Mouse (Mus musculus): ENCODE results near the gene 4930404N11Rik.

Gene 4930404N11Rik

GRCm38 (mm10) chr10:81329194-81329975 is 36.2 kb downstream of the 4930404N11Rik start:
- in situ Hi-C loops (cut with MboI): no loop called here

- in situ Hi-C loops (cut with MboI): no loop called here
Observed at GRCm38 (mm10) chr10:81328386-81328785, 37.2 kb downstream of the 4930404N11Rik start, which contains the start of gene Tbxa2r. TSS of gene Tbxa2r (plus strand) at chr10:81328731.

GRCm38 (mm10) chr10:81327959-81328358 is 37.7 kb downstream of the 4930404N11Rik start:
- in situ Hi-C loops (cut with MboI): no loop called here

- in situ Hi-C loops (cut with MboI): no loop called here
Observed at GRCm38 (mm10) chr10:81326858-81327257, 38.8 kb downstream of the 4930404N11Rik start.

DNA sequence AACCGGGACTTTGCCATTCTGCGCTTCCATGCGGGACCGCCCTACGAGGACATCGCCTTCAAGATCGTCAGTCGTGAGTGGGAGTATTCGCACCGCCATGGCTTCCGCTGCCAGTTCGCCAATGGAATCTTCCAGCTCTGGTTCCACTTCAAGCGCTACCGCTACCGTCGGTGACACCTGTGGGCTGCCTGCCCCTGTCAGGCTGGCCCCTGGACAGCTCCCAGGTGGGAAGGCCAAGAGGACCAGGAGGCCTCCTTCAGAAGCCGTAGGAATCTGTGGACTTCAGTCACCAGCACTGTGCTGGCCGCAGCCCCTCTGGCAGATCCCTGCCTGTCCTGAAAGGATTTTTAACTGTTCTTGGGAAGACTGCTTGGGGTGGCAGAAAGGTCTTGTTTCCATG is 39.8 kb downstream of the 4930404N11Rik start:
- in situ Hi-C loops (cut with MboI): no loop called here

DNA sequence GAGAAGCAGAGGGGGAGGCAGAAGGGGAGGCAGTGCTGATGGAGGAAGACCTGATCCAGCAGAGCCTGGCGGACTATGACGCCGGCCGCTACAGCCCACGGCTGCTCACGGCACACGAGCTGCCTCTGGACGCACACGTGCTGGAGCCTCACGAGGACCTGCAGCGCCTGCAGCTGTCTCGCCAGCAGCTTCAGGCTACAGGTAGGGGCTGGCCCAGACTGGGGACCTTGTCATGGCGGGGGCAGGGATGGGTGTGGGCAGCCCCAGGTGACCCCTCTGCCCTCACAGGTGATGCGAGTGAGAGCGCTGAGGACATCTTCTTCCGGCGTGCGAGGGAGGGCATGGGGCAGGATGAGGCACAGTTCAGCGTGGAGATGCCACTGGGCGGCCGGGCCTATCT is 40.4 kb downstream of the 4930404N11Rik start:
- in situ Hi-C loops (cut with MboI): no loop called here

DNA sequence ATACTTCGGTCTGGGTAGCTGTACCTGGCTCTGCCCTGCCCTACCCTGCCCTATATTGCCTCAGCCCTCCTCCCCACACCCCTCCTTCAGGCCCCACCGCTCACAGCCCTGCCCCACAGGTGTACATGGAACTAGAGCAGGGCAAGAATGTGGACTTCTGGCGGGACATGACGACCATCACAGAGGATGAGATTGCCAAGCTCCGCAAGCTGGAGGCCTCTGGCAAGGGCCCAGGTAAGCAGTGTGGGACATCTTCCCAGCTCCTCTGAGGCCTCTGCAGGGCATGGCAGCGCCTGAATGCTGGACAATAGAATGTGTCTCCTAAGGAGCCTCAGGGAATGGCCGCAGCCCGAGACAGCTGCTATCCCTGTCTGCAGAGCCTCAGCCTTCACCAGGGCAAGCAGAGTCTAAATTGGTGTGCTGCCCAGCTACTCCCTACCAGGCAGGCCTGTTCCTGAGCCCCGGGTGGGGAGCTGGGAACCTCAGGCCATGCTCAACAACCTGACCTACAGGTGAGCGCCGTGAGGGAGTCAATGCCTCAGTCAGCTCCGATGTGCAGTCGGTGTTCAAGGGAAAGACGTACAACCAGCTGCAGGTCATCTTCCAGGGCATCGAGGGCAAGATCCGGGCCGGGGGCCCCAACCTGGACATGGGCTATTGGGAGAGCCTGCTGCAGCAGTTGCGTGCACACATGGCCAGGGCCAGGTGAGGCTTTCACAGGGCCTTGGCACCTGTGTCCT is 41.7 kb downstream of the 4930404N11Rik start:
- in situ Hi-C loops (cut with MboI): no loop called here

DNA sequence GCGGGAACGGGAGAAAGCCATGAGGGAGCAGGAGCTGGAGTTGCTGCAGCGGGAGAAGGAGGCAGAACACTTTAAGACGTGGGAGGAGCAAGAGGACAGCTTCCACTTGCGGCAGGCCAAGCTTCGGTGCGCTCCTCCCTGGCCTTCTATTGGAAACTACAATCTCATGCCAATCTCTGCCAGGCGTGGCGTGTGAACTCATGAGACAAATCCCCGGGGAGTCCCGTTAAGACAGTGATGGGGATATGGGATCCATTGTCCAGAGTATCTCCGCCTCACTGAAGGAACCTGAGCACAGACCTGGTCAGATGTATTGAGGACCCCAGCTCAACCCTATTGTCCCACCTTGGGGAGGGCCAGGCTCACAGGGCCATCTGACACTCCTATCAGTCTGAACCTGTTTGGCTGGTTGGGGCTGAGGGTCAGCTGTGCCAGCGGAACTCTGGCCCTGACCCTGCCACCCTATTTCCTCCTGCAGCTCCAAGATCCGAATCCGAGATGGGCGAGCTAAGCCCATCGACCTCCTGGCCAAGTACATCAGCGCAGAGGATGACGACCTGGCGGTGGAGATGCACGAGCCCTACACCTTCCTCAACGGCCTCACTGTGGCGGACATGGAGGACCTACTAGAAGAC is 42.4 kb downstream of the 4930404N11Rik start:
- in situ Hi-C loops (cut with MboI): no loop called here

- in situ Hi-C loops (cut with MboI): no loop called here
Observed at GRCm38 (mm10) chr10:81322444-81322843, 43.2 kb downstream of the 4930404N11Rik start.

DNA sequence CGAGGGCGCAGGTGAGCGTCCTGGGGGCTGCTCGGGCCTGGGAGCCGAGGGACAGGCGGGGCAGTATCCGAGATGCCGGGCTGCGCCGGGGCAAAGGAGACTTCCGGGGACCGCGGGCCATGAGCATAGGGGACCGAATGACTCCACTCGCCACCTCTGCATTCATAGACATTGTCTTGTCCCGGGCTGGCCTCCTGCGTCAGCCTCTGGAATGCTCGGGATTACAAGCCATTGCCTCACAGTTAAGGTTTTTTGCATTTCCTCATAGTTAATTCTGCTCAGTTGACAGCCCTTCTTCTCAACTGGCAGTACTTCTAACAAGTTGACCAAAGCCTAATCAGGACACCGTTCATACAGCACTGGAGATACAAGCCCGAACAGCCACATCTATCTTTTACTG is 44.2 kb downstream of the 4930404N11Rik start:
- in situ Hi-C loops (cut with MboI): no loop called here

DNA sequence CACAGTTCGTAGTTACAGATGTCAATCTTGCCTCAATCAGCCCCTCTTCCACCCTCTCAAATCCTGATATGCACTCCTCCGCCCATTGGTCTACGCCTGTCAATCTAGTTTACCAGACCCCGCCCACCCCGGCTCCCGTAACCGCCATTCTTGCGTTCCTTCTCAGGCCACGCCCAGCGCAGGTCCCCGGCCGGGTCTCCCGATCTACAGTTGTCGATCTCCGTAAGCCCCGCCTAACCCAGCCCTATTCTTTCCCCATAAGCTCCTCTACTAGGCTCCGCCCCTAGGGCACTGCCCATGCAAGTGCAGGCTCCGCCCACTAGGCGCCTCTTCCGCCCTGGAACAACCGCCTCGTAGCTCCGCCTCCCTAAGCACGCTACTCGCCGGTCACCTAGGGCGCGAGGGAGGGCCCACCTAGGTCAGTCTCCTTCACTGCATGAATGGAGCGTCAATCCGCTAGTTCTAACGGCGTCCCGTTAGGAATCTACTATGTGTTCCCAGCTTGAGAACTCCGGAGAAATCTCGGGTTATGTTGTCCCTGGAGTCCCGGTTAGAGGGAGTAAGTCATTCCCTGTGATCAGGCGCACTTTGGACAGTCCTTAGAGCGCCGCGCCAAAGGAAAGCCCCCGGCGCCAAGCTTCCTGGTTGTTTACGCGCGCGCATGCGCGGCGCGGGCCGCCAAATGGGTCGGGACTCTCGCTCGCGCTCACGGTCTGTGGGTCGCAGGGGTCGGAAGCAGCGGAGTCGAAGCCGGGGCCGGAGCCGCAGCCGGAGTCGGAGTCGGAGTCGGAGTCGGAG is 44.9 kb downstream of the 4930404N11Rik start, which contains the start of gene Cactin:
Gene Cactin, plus strand, starts transcription at position 554 of the 798 bp plus-strand sequence.
- in situ Hi-C loops (cut with MboI): no loop called here

- in situ Hi-C loops (cut with MboI): no loop called here
Observed at GRCm38 (mm10) chr10:81319741-81320549, 45.7 kb downstream of the 4930404N11Rik start.

- in situ Hi-C loops (cut with MboI): no loop called here
Observed at GRCm38 (mm10) chr10:81319330-81319699, 46.3 kb downstream of the 4930404N11Rik start.

GRCm38 (mm10) chr10:81318589-81319329 is 46.9 kb downstream of the 4930404N11Rik start:
- in situ Hi-C loops (cut with MboI): no loop called here

- in situ Hi-C loops (cut with MboI): no loop called here
Observed at GRCm38 (mm10) chr10:81317273-81317672, 48.3 kb downstream of the 4930404N11Rik start.

GRCm38 (mm10) chr10:81316338-81317060 is 49.1 kb downstream of the 4930404N11Rik start:
- in situ Hi-C loops (cut with MboI): no loop called here

DNA sequence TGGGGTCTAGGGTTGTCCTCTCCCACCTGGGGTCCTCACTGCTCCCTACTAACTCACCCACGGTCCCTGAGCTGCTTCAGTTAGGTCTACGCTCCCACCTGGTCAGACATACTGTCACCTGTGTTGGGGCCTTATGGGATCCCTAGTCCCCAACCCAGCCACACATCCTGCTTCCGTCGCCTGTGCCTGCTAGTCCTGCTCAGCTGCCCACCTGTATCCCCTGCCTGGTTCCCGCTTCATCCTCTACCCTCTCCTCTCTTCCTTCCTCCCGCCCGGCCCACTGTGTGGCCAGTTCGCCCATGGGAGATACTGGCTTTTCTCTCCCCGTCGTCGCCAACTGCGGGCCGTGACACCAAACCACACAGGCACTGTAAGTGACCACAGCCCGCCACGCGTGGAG is 50.0 kb downstream of the 4930404N11Rik start:
- in situ Hi-C loops (cut with MboI): no loop called here

GRCm38 (mm10) chr10:81314201-81314600 is 51.4 kb downstream of the 4930404N11Rik start:
- in situ Hi-C loops (cut with MboI): no loop called here

- in situ Hi-C loops (cut with MboI): no loop called here
Observed at GRCm38 (mm10) chr10:81313581-81313980, 52.0 kb downstream of the 4930404N11Rik start.
